Mouse (Mus musculus) liver, embryonic 12.5 days (tissue): Measurements from ENCODE around the gene Elp4. TPM values are rescaled to one million over a fixed set of nuclear protein-coding genes. Genes with fewer than 3 reads are reported as not detected.

Source experiments
- ATAC-seq: fragments of 200-750 bp; cut with Nextera tagmentation; 2 replicates; pipeline ENCODE4 v1.8.0; 2017; ENCODE audit warnings: moderate number of reproducible peaks, mild to moderate bottlenecking, moderate library complexity
- H3K27ac ChIP-seq: fragments of 300-500 bp; sonication (generic); 2 replicates; pipeline ENCODE4 v1.5.1; 2016; ENCODE audit warnings: mild to moderate bottlenecking
- H3K27me3 ChIP-seq: fragments of 300-500 bp; sonication (generic); replicated peaks from 2 replicates; pipeline ENCODE4 v1.6.1; 2016; ENCODE audit warnings: mild to moderate bottlenecking, moderate library complexity
- H3K36me3 ChIP-seq: fragments of 300-500 bp; sonication (generic); 2 replicates; pipeline ENCODE4 v1.6.1; 2016; ENCODE audit warnings: mild to moderate bottlenecking, moderate library complexity
- H3K4me1 ChIP-seq: fragments of 300-500 bp; sonication (generic); 2 replicates; pipeline ENCODE4 v1.6.1; 2016
- H3K4me2 ChIP-seq: fragments of 300-500 bp; sonication (generic); 2 replicates; pipeline ENCODE4 v1.6.1; 2016; ENCODE audit warnings: mild to moderate bottlenecking, moderate library complexity
- H3K4me3 ChIP-seq: fragments of 300-500 bp; sonication (generic); 2 replicates; pipeline ENCODE4 v1.5.1; 2016; ENCODE audit warnings: mild to moderate bottlenecking, moderate library complexity
- H3K9ac ChIP-seq: fragments of 300-500 bp; sonication (generic); 2 replicates; pipeline ENCODE4 v1.6.1; 2016; ENCODE audit warnings: mild to moderate bottlenecking, moderate library complexity
- H3K9me3 ChIP-seq: fragments of 300-500 bp; sonication (generic); replicated peaks from 2 replicates; pipeline ENCODE4 v1.6.1; 2016; ENCODE audit warnings: mild to moderate bottlenecking, moderate library complexity
- WGBS: fragments of 180-500 bp; shearing (Covaris S2); methylation state at CpG from one replicate; pipeline ENCODE4 v1.1.7; 2016; ENCODE audit not compliant: insufficient replicate concordance; 5-methylcytosine and 5-hydroxymethylcytosine counted together
- polyA plus RNA-seq: library from polyadenylated mRNA; unstranded; fragments of >200 nt; fragmentation: Nextera tagmentation; extraction: Ambion mirVana; gene quantifications from 2 replicates; pipeline ENCODE4 v1.2.1, GENCODE M21; 2016

Elp4 gene
- polyA plus RNA-seq, 1 experiment from 2014 or later = 24.8 TPM

DNA sequence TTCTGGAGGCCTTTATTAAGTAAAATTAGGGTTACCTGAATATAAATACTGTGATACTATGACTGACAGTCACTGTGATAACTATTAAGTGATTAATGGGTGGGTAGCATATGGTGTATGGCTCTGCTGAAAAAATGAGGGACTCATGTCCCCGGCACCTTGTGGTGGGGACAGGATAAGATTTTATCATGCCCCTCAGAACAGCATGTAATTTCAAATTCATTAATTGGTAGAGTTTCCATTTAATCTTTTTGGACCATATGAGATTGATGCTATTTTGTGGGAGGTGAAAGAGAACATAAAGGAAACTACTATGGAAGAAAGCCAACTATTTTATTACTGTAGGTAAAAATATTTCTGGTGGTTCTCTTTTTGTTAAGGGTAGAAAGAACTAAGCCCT is 31.0 kb downstream of the Elp4 start:
- no peaks in the 10 kb centered on the region for H3K27me3 ChIP-seq
- peaks cover 8% of the 10 kb centered on the region for H3K36me3 ChIP-seq
- 58% methylated on average over 1 of the region's 1 CpGs for WGBS
- no peak overlapping the region for H3K4me2 ChIP-seq
- H3K9ac ChIP-seq = no peak overlapping the region
- no peaks in the 10 kb centered on the region for H3K9me3 ChIP-seq
- no peak overlapping the region for H3K27ac ChIP-seq
- no peaks in the 10 kb centered on the region for H3K4me1 ChIP-seq
- H3K4me3 ChIP-seq = no peak overlapping the region
- ATAC-seq = no peak

- ATAC-seq = no peak
Measured at GRCm38 (mm10) chr2:105854740-105855139, 49.6 kb downstream of the Elp4 start.

DNA sequence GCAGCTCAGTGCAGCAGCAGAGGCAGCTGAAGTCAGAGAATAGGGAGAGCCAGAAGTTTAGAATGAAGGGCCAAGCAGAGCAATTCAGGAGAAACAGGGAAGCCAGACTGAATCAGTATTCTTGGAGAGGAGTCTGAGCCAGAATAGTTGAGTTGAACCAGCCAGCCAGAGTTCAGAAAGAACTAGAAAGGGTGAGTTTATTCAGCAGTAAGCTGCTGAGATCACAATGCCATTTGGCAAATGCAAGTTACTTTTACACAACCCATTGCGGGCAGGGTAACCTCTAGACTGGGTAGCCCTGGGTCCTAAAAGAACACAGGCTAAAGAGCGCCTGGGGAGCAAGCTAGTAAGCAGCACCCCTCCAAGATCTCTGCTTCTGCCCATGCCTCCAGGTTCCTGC is 51.4 kb downstream of the Elp4 start:
- ATAC-seq = no peak
- Histone ChIP-seq H3K36me3 (no peaks in the 10 kb centered on the region), H3K27ac (no peak overlapping the region), H3K9me3 (no peaks in the 10 kb centered on the region), H3K4me2 (no peak overlapping the region), H3K4me1 (no peaks in the 10 kb centered on the region), H3K4me3 (no peak overlapping the region), H3K27me3 (no peaks in the 10 kb centered on the region), H3K9ac (no peak overlapping the region)
- 85% methylated on average over 2 of the region's 2 CpGs for WGBS

More at GRCm38 (mm10) chr2:105854740-105855139, 49.6 kb downstream of the Elp4 start:
- Histone ChIP-seq H3K4me3 (no peak overlapping the region), H3K36me3 (no peaks in the 10 kb centered on the region), H3K27ac (no peak overlapping the region), H3K27me3 (no peaks in the 10 kb centered on the region), H3K4me2 (no peak overlapping the region), H3K9ac (no peak overlapping the region), H3K9me3 (no peaks in the 10 kb centered on the region), H3K4me1 (no peaks in the 10 kb centered on the region)
- 61% methylated on average over 2 of the region's 2 CpGs for WGBS

- Histone ChIP-seq H3K9ac (no peak overlapping the region), H3K36me3 (no peaks in the 10 kb centered on the region), H3K9me3 (no peaks in the 10 kb centered on the region), H3K4me1 (no peaks in the 10 kb centered on the region), H3K4me2 (no peak overlapping the region), H3K27ac (no peak overlapping the region), H3K27me3 (no peaks in the 10 kb centered on the region), H3K4me3 (no peak overlapping the region)
- no peak for ATAC-seq
Measured at GRCm38 (mm10) chr2:105851714-105852293, 52.6 kb downstream of the Elp4 start.

DNA sequence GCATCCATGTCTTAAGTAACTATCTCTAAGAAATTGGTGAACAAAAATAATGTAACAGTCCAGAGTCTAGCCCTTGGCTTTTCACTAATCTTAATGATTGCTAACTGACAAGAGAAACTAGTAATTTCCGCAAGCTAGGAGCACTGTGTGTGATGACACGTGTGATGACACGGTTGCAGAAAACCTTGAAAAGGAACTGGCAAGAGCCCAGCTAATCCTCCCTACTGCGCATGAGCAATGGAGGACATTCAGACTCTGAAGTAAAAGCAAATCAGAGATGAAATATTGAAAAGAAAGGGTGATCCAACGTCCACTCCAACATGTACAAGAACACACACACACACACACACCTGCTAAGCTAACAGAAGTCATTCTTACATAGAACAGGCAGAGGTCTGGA is 61.2 kb downstream of the Elp4 start:
- H3K36me3 ChIP-seq = peaks cover 10% of the 10 kb centered on the region
- no peak overlapping the region for H3K4me3 ChIP-seq
- WGBS = 78% methylated on average over 5 of the region's 5 CpGs
- no peak for ATAC-seq
- H3K4me2 ChIP-seq = no peak overlapping the region
- H3K9ac ChIP-seq = no peak overlapping the region
- H3K4me1 ChIP-seq = no peaks in the 10 kb centered on the region
- H3K27ac ChIP-seq = no peak overlapping the region
- H3K27me3 ChIP-seq = no peaks in the 10 kb centered on the region
- no peaks in the 10 kb centered on the region for H3K9me3 ChIP-seq

- no peaks in the 10 kb centered on the region for H3K27me3 ChIP-seq
- peaks cover 5% of the 10 kb centered on the region; the same call in 1 of the 2 replicates for H3K36me3 ChIP-seq
- no peak for ATAC-seq
- H3K9me3 ChIP-seq = no peaks in the 10 kb centered on the region
- H3K27ac ChIP-seq = no peak overlapping the region
- H3K4me3 ChIP-seq = no peak overlapping the region
- WGBS = 61% methylated on average over 1 of the region's 1 CpGs
- no peaks in the 10 kb centered on the region for H3K4me1 ChIP-seq
- H3K9ac ChIP-seq = no peak overlapping the region
- H3K4me2 ChIP-seq = no peak overlapping the region
Measured at GRCm38 (mm10) chr2:105817965-105818364, 86.4 kb downstream of the Elp4 start.

GRCm38 (mm10) chr2:105815170-105815569 is 89.2 kb downstream of the Elp4 start:
- no peak overlapping the region for H3K9ac ChIP-seq
- H3K4me3 ChIP-seq = no peak overlapping the region
- no peak for ATAC-seq
- no peaks in the 10 kb centered on the region for H3K9me3 ChIP-seq
- H3K4me2 ChIP-seq = no peak overlapping the region
- WGBS = 78% methylated on average over 3 of the region's 3 CpGs
- H3K27me3 ChIP-seq = no peaks in the 10 kb centered on the region
- H3K27ac ChIP-seq = no peak overlapping the region
- no peaks in the 10 kb centered on the region for H3K36me3 ChIP-seq
- H3K4me1 ChIP-seq = no peaks in the 10 kb centered on the region

GRCm38 (mm10) chr2:105813041-105813440 is 91.3 kb downstream of the Elp4 start:
- no peak for ATAC-seq
- Histone ChIP-seq H3K4me1 (no peaks in the 10 kb centered on the region), H3K4me3 (no peak overlapping the region), H3K4me2 (no peak overlapping the region), H3K9me3 (no peaks in the 10 kb centered on the region), H3K36me3 (no peaks in the 10 kb centered on the region), H3K9ac (no peak overlapping the region), H3K27me3 (no peaks in the 10 kb centered on the region), H3K27ac (no peak overlapping the region)
- WGBS = 74% methylated on average over 3 of the region's 3 CpGs

- ATAC-seq = no peak
- H3K4me1 ChIP-seq = peaks cover 17% of the 10 kb centered on the region
- H3K4me3 ChIP-seq = no peak overlapping the region
- H3K36me3 ChIP-seq = no peaks in the 10 kb centered on the region
- no peak overlapping the region for H3K9ac ChIP-seq
- H3K4me2 ChIP-seq = no peak overlapping the region
- 65% methylated on average over 2 of the region's 2 CpGs for WGBS
- H3K27me3 ChIP-seq = no peaks in the 10 kb centered on the region
- no peaks in the 10 kb centered on the region for H3K9me3 ChIP-seq
- H3K27ac ChIP-seq = no peak overlapping the region
Measured at GRCm38 (mm10) chr2:105810286-105810685, 94.1 kb downstream of the Elp4 start.

DNA sequence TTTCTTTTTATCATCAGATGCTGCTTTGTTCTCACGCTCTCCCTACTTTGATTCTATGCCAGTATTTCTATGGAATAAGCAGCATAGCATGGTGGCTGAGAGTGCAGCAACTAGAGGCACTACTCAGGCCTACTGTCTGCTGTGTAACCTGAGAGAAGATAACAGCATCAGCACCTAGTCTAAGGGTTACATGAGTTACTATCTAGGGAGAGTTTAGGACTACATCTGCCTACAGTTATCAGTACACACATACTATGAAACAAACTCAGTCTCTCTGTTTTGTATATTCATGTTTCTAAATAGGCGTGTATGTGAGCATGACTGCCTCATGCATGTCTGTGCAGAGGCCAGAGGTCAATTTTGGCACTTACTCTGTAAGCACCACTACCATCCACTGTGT is 97.8 kb downstream of the Elp4 start:
- H3K4me2 ChIP-seq = peak overlapping the region; percentile 29
- H3K36me3 ChIP-seq = no peaks in the 10 kb centered on the region
- no peaks in the 10 kb centered on the region for H3K9me3 ChIP-seq
- H3K27me3 ChIP-seq = no peaks in the 10 kb centered on the region
- H3K4me1 ChIP-seq = peaks cover 24% of the 10 kb centered on the region
- ATAC-seq = peak; percentile 89
- 63% methylated on average over 2 of the region's 2 CpGs for WGBS
- no peak overlapping the region for H3K4me3 ChIP-seq
- no peak overlapping the region for H3K9ac ChIP-seq
- H3K27ac ChIP-seq = peak overlapping the region; percentile 60

- peak overlapping the region; percentile 29 for H3K4me2 ChIP-seq
- H3K9ac ChIP-seq = no peak overlapping the region
- peak overlapping the region; percentile 60; the same call in 1 of the 2 replicates for H3K27ac ChIP-seq
- H3K36me3 ChIP-seq = no peaks in the 10 kb centered on the region
- no peaks in the 10 kb centered on the region for H3K27me3 ChIP-seq
- no peak overlapping the region for H3K4me3 ChIP-seq
- WGBS = 49% methylated on average over 4 of the region's 4 CpGs
- H3K9me3 ChIP-seq = no peaks in the 10 kb centered on the region
- H3K4me1 ChIP-seq = peaks cover 24% of the 10 kb centered on the region
- ATAC-seq = peak; percentile 81
Measured at GRCm38 (mm10) chr2:105806047-105806446, 98.3 kb downstream of the Elp4 start.

- Histone ChIP-seq H3K4me3 (no peak overlapping the region), H3K36me3 (no peaks in the 10 kb centered on the region), H3K27me3 (no peaks in the 10 kb centered on the region), H3K9ac (no peak overlapping the region), H3K9me3 (no peaks in the 10 kb centered on the region), H3K27ac (no peak overlapping the region), H3K4me1 (peaks cover 24% of the 10 kb centered on the region), H3K4me2 (no peak overlapping the region)
- ATAC-seq = no peak
Measured at GRCm38 (mm10) chr2:105805210-105805609, 99.2 kb downstream of the Elp4 start.

DNA sequence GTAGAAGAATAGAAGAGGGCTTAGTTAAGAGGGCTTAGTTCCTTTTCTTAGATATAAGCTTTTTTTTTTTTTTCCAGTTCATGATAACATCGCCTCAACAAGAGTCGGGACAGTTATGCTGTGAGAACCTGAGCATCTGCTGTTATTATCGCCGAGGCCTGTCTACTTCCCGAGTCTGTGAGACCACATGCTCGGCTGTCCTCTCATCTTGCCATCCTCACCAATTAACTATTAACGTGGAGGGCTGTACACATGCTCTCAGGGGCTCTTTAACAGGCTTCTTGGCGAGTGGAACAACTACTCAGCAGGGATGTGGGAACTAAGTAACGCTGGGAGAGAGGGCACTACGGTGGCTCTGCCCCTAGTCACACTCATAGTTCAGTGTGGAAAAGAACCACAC is 99.9 kb downstream of the Elp4 start:
- no peaks in the 10 kb centered on the region for H3K36me3 ChIP-seq
- no peaks in the 10 kb centered on the region for H3K9me3 ChIP-seq
- H3K27me3 ChIP-seq = no peaks in the 10 kb centered on the region
- H3K4me3 ChIP-seq = no peak overlapping the region
- H3K9ac ChIP-seq = no peak overlapping the region
- H3K4me2 ChIP-seq = no peak overlapping the region
- 66% methylated on average over 10 of the region's 10 CpGs for WGBS
- ATAC-seq = no peak
- peaks cover 24% of the 10 kb centered on the region for H3K4me1 ChIP-seq
- H3K27ac ChIP-seq = no peak overlapping the region
